Mouse (Mus musculus): Measurements from ENCODE around the gene Ube2j1.
A peak's percentile ranks its signal among the peaks of the same experiment; 100 is the strongest.

The Ube2j1 gene

GRCm38 (mm10) chr4:33012484-33012883 lies 18.7 kb upstream of the Ube2j1 start:
- no peak for DNase-seq (ENCODE audit: low read depth, low spot score)

- peak; percentile 87 for DNase-seq (ENCODE audit: low read depth, low spot score)
Observed at GRCm38 (mm10) chr4:33018361-33018999, 12.7 kb upstream of the Ube2j1 start.

- DNase-seq (ENCODE audit: low read depth, low spot score) = no peak
Observed at GRCm38 (mm10) chr4:33024420-33024819, 6.8 kb upstream of the Ube2j1 start.

- DNase-seq (ENCODE audit: low read depth, low spot score) = no peak
Observed at GRCm38 (mm10) chr4:33029104-33029503, 2.1 kb upstream of the Ube2j1 start.

GRCm38 (mm10) chr4:33030264-33031194 lies 687 bp upstream of the Ube2j1 start:
- peak; percentile 49 for DNase-seq (ENCODE audit: low read depth, low spot score)

- no peak for DNase-seq (ENCODE audit: low read depth, low spot score)
Observed at GRCm38 (mm10) chr4:33032045-33032444, 829 bp downstream of the Ube2j1 start.

GRCm38 (mm10) chr4:33033515-33033914 lies 2.3 kb downstream of the Ube2j1 start:
- DNase-seq (ENCODE audit: low read depth, low spot score) = no peak

GRCm38 (mm10) chr4:33039826-33040225 lies 8.6 kb downstream of the Ube2j1 start:
- DNase-seq (ENCODE audit: low read depth, low spot score) = no peak

- DNase-seq (ENCODE audit: low read depth, low spot score) = no peak
Observed at GRCm38 (mm10) chr4:33049601-33050000, 18.4 kb downstream of the Ube2j1 start.

GRCm38 (mm10) chr4:33052055-33052454 lies 20.8 kb downstream of the Ube2j1 start:
- DNase-seq (ENCODE audit: low read depth, low spot score) = no peak

GRCm38 (mm10) chr4:33052650-33053049 lies 21.4 kb downstream of the Ube2j1 start:
- DNase-seq (ENCODE audit: low read depth, low spot score) = no peak

- DNase-seq (ENCODE audit: low read depth, low spot score) = no peak
Observed at GRCm38 (mm10) chr4:33054426-33054825, 23.2 kb downstream of the Ube2j1 start.

- no peak for DNase-seq (ENCODE audit: low read depth, low spot score)
Observed at GRCm38 (mm10) chr4:33056317-33056716, 25.1 kb downstream of the Ube2j1 start.

GRCm38 (mm10) chr4:33057890-33058687 lies 26.9 kb downstream of the Ube2j1 start:
- DNase-seq (ENCODE audit: low read depth, low spot score) = no peak

GRCm38 (mm10) chr4:33061158-33061557 lies 29.9 kb downstream of the Ube2j1 start:
- DNase-seq (ENCODE audit: low read depth, low spot score) = no peak

GRCm38 (mm10) chr4:33062981-33063380 lies 31.8 kb downstream of the Ube2j1 start, which contains the start of gene Gabrr2:
Gene Gabrr2 (plus strand): TSS chr4:33062999.
- DNase-seq (ENCODE audit: low read depth, low spot score) = no peak

- DNase-seq (ENCODE audit: low read depth, low spot score) = no peak
Observed at GRCm38 (mm10) chr4:33064986-33065385, 33.8 kb downstream of the Ube2j1 start.

- DNase-seq (ENCODE audit: low read depth, low spot score) = no peak
Observed at GRCm38 (mm10) chr4:33066223-33066960, 35.2 kb downstream of the Ube2j1 start.

- no peak for DNase-seq (ENCODE audit: low read depth, low spot score)
Observed at GRCm38 (mm10) chr4:33067331-33067730, 36.1 kb downstream of the Ube2j1 start.

GRCm38 (mm10) chr4:33067826-33068225 lies 36.6 kb downstream of the Ube2j1 start:
- DNase-seq (ENCODE audit: low read depth, low spot score) = no peak

GRCm38 (mm10) chr4:33068894-33069293 lies 37.7 kb downstream of the Ube2j1 start:
- no peak for DNase-seq (ENCODE audit: low read depth, low spot score)
